Mouse (Mus musculus): ENCODE results near the gene Osbpl3. TPM values are rescaled to one million over a fixed set of nuclear protein-coding genes. Genes with fewer than 3 reads are reported as not detected.

Osbpl3 gene
- polyA plus RNA-seq (2012; rRNA removed), result 0.32 and 0.41 TPM in 2 replicates

GRCm38 (mm10) chr6:50455829-50456469, at the start of gene Osbpl3:
Osbpl3 (minus strand) TSS chr6:50456201.
- H3K27ac ChIP-seq (ENCODE audit: control insufficient read depth, insufficient read depth, low read depth, low read length), result no peak within 1 kb of the TSS
- TF ChIP-seq CTCF (IDR thresholded peaks at IDR 0.05; ENCODE audit: control insufficient read depth, insufficient read depth, insufficient replicate concordance, low read depth, low read length) (0 out of 2 replicates have a peak, but pooled peaks have one; percentile 11), POLR2A (IDR thresholded peaks at IDR 0.05; ENCODE audit: control insufficient read depth, low read depth, low read length) (no peak)
- no peaks in the 10 kb centered on the region for H3K36me3 ChIP-seq (ENCODE audit: control insufficient read depth, insufficient read depth, low read length)
- H3K27me3 ChIP-seq (ENCODE audit: control insufficient read depth, insufficient read depth, low read length), result no peaks in the 10 kb centered on the region
- H3K4me1 ChIP-seq (ENCODE audit: control insufficient read depth, insufficient read depth, low read length), result peaks cover 18% of the 10 kb centered on the region
- peak within 1 kb of the TSS; percentile 69 for H3K4me3 ChIP-seq (ENCODE audit: control insufficient read depth, low read depth, low read length)

- Histone ChIP-seq H3K27me3 (ENCODE audit: control insufficient read depth, insufficient read depth, low read length) (no peaks in the 10 kb centered on the region), H3K36me3 (ENCODE audit: control insufficient read depth, insufficient read depth, low read length) (no peaks in the 10 kb centered on the region), H3K27ac (ENCODE audit: control insufficient read depth, insufficient read depth, low read depth, low read length) (no peak overlapping the region), H3K4me1 (ENCODE audit: control insufficient read depth, insufficient read depth, low read length) (no peaks in the 10 kb centered on the region), H3K4me3 (ENCODE audit: control insufficient read depth, low read depth, low read length) (no peak overlapping the region)
- TF ChIP-seq POLR2A (IDR thresholded peaks at IDR 0.05; ENCODE audit: control insufficient read depth, low read depth, low read length) (no peak), CTCF (IDR thresholded peaks at IDR 0.05; ENCODE audit: control insufficient read depth, insufficient read depth, insufficient replicate concordance, low read depth, low read length) (no peak)
Measured at GRCm38 (mm10) chr6:50505531-50505930, 49.5 kb upstream of the Osbpl3 start.

GRCm38 (mm10) chr6:50504711-50505110, 48.7 kb upstream of the Osbpl3 start:
- Histone ChIP-seq H3K36me3 (ENCODE audit: control insufficient read depth, insufficient read depth, low read length) (no peaks in the 10 kb centered on the region), H3K27me3 (ENCODE audit: control insufficient read depth, insufficient read depth, low read length) (no peaks in the 10 kb centered on the region), H3K27ac (ENCODE audit: control insufficient read depth, insufficient read depth, low read depth, low read length) (no peak overlapping the region), H3K4me1 (ENCODE audit: control insufficient read depth, insufficient read depth, low read length) (no peaks in the 10 kb centered on the region), H3K4me3 (ENCODE audit: control insufficient read depth, low read depth, low read length) (no peak overlapping the region)
- TF ChIP-seq CTCF (IDR thresholded peaks at IDR 0.05; ENCODE audit: control insufficient read depth, insufficient read depth, insufficient replicate concordance, low read depth, low read length), result no peak
- no peak for TF ChIP-seq POLR2A (IDR thresholded peaks at IDR 0.05; ENCODE audit: control insufficient read depth, low read depth, low read length)

- H3K4me1 ChIP-seq (ENCODE audit: control insufficient read depth, insufficient read depth, low read length), result no peaks in the 10 kb centered on the region
- TF ChIP-seq CTCF (IDR thresholded peaks at IDR 0.05; ENCODE audit: control insufficient read depth, insufficient read depth, insufficient replicate concordance, low read depth, low read length) (no peak), POLR2A (IDR thresholded peaks at IDR 0.05; ENCODE audit: control insufficient read depth, low read depth, low read length) (no peak)
- no peak overlapping the region for H3K27ac ChIP-seq (ENCODE audit: control insufficient read depth, insufficient read depth, low read depth, low read length)
- H3K4me3 ChIP-seq (ENCODE audit: control insufficient read depth, low read depth, low read length), result no peak overlapping the region
- no peaks in the 10 kb centered on the region for H3K27me3 ChIP-seq (ENCODE audit: control insufficient read depth, insufficient read depth, low read length)
- H3K36me3 ChIP-seq (ENCODE audit: control insufficient read depth, insufficient read depth, low read length), result no peaks in the 10 kb centered on the region
Measured at GRCm38 (mm10) chr6:50503779-50504178, 47.8 kb upstream of the Osbpl3 start.

GRCm38 (mm10) chr6:50503031-50503430, 47.0 kb upstream of the Osbpl3 start:
- H3K4me1 ChIP-seq (ENCODE audit: control insufficient read depth, insufficient read depth, low read length), result no peaks in the 10 kb centered on the region
- no peak overlapping the region for H3K27ac ChIP-seq (ENCODE audit: control insufficient read depth, insufficient read depth, low read depth, low read length)
- no peak overlapping the region for H3K4me3 ChIP-seq (ENCODE audit: control insufficient read depth, low read depth, low read length)
- no peaks in the 10 kb centered on the region for H3K36me3 ChIP-seq (ENCODE audit: control insufficient read depth, insufficient read depth, low read length)
- H3K27me3 ChIP-seq (ENCODE audit: control insufficient read depth, insufficient read depth, low read length), result no peaks in the 10 kb centered on the region
- no peak for TF ChIP-seq POLR2A (IDR thresholded peaks at IDR 0.05; ENCODE audit: control insufficient read depth, low read depth, low read length)
- TF ChIP-seq CTCF (IDR thresholded peaks at IDR 0.05; ENCODE audit: control insufficient read depth, insufficient read depth, insufficient replicate concordance, low read depth, low read length), result no peak

- Histone ChIP-seq H3K27me3 (ENCODE audit: control insufficient read depth, insufficient read depth, low read length) (no peaks in the 10 kb centered on the region), H3K27ac (ENCODE audit: control insufficient read depth, insufficient read depth, low read depth, low read length) (no peak overlapping the region), H3K4me3 (ENCODE audit: control insufficient read depth, low read depth, low read length) (no peak overlapping the region), H3K36me3 (ENCODE audit: control insufficient read depth, insufficient read depth, low read length) (no peaks in the 10 kb centered on the region), H3K4me1 (ENCODE audit: control insufficient read depth, insufficient read depth, low read length) (no peaks in the 10 kb centered on the region)
- TF ChIP-seq CTCF (IDR thresholded peaks at IDR 0.05; ENCODE audit: control insufficient read depth, insufficient read depth, insufficient replicate concordance, low read depth, low read length) (no peak), POLR2A (IDR thresholded peaks at IDR 0.05; ENCODE audit: control insufficient read depth, low read depth, low read length) (no peak)
Measured at GRCm38 (mm10) chr6:50498346-50498745, 42.3 kb upstream of the Osbpl3 start.

GRCm38 (mm10) chr6:50490519-50490918, 34.5 kb upstream of the Osbpl3 start:
- no peaks in the 10 kb centered on the region for H3K36me3 ChIP-seq (ENCODE audit: control insufficient read depth, insufficient read depth, low read length)
- no peak for TF ChIP-seq POLR2A (IDR thresholded peaks at IDR 0.05; ENCODE audit: control insufficient read depth, low read depth, low read length)
- TF ChIP-seq CTCF (IDR thresholded peaks at IDR 0.05; ENCODE audit: control insufficient read depth, insufficient read depth, insufficient replicate concordance, low read depth, low read length), result no peak
- no peak overlapping the region for H3K27ac ChIP-seq (ENCODE audit: control insufficient read depth, insufficient read depth, low read depth, low read length)
- no peaks in the 10 kb centered on the region for H3K27me3 ChIP-seq (ENCODE audit: control insufficient read depth, insufficient read depth, low read length)
- H3K4me1 ChIP-seq (ENCODE audit: control insufficient read depth, insufficient read depth, low read length), result no peaks in the 10 kb centered on the region
- H3K4me3 ChIP-seq (ENCODE audit: control insufficient read depth, low read depth, low read length), result no peak overlapping the region
